Mouse (Mus musculus) forebrain, embryonic 14.5 days (tissue): ENCODE measurements at regions not wholly inside any gene's neighbourhood (a gene's known extent, or its start where the extent isn't known, plus 50 kb on each side); places are given as distances from the start of the nearest gene placed in this dataset.

Experiments used
- ATAC-seq: fragments of 200-750 bp; cut with Nextera tagmentation; 2 replicates; pipeline ENCODE4 v1.8.0; 2017; ENCODE audit warnings: mild to moderate bottlenecking, moderate library complexity
- DNase-seq: peaks from one replicate; pipeline ENCODE4 v3.0.0-alpha.2; 2015; ENCODE audit warnings: low spot score
- H3K27ac ChIP-seq: fragments of 300-500 bp; sonication (generic); 2 replicates; pipeline ENCODE4 v1.5.1; 2014; ENCODE audit warnings: low read depth, mild to moderate bottlenecking, control low read depth, low read length, moderate library complexity
- H3K27me3 ChIP-seq: fragments of 300-500 bp; sonication (generic); replicated peaks from 2 replicates; pipeline ENCODE4 v1.6.1; 2014; ENCODE audit warnings: low read length, control low read depth, mixed read lengths; ENCODE audit not compliant: control insufficient read depth, insufficient read depth
- H3K36me3 ChIP-seq: fragments of 300-500 bp; sonication (generic); 2 replicates; pipeline ENCODE4 v1.6.1; 2014; ENCODE audit warnings: low read length, control low read depth; ENCODE audit not compliant: control insufficient read depth, insufficient read depth
- H3K4me1 ChIP-seq: fragments of 300-500 bp; sonication (generic); 2 replicates; pipeline ENCODE4 v1.6.1; 2014; ENCODE audit warnings: antibody characterized with exemption, low read length, control low read depth; ENCODE audit not compliant: control insufficient read depth, insufficient read depth
- H3K4me2 ChIP-seq: fragments of 300-500 bp; sonication (generic); 2 replicates; pipeline ENCODE4 v1.6.1; 2014; ENCODE audit warnings: mild to moderate bottlenecking, control low read depth, low read length
- H3K4me3 ChIP-seq: fragments of 300-500 bp; sonication (generic); 2 replicates; pipeline ENCODE4 v1.5.1; 2014; ENCODE audit warnings: low read depth, low read length, control low read depth
- H3K9ac ChIP-seq: fragments of 300-500 bp; sonication (generic); 2 replicates; pipeline ENCODE4 v1.6.1; 2014; ENCODE audit warnings: mild to moderate bottlenecking, low read length, control low read depth, moderate library complexity
- H3K9me3 ChIP-seq: fragments of 300-500 bp; sonication (generic); replicated peaks from 2 replicates; pipeline ENCODE4 v1.6.1; 2016; ENCODE audit warnings: low read length, control low read depth, mixed read lengths; ENCODE audit not compliant: control insufficient read depth
- WGBS: fragments of 180-500 bp; shearing (Covaris S2); extraction: QIAGEN DNeasy Blood & Tissue Kit; methylation state at CpG from one replicate; pipeline ENCODE4 v1.1.7; 2014; 5-methylcytosine and 5-hydroxymethylcytosine counted together

- H3K36me3 ChIP-seq = no peaks in the 10 kb centered on the region
- H3K4me2 ChIP-seq = no peak overlapping the region
- no peaks in the 10 kb centered on the region for H3K4me1 ChIP-seq
- H3K27ac ChIP-seq = no peak overlapping the region
- no peaks in the 10 kb centered on the region for H3K27me3 ChIP-seq
- ATAC-seq (no peak), DNase-seq (no peak)
- H3K9me3 ChIP-seq = no peaks in the 10 kb centered on the region
- no peak overlapping the region for H3K9ac ChIP-seq
- no peak overlapping the region for H3K4me3 ChIP-seq
- WGBS = 96% methylated on average over 2 of the region's 2 CpGs
Measured at GRCm38 (mm10) chr6:35458250-35458649, 81.4 kb downstream of the Mtpn start.

DNA sequence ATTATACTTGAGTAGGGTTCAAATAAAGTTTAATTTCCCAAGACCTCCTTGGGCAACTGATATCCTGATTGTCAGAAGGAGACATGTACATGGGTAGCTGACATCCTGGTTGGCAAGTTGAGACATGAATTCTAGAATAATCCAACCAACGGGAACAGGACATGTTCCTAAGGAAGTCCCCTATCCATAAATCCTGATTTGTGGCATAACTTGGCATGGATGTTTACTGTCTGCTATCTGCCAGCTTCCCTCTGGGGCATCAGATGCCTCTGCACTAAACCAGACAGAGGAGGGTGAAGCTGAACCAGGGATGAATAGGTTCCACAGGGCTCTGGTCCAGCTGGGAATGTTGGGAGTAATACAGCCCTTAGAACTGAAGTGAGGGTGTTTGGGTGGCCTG, 94.7 kb downstream of the Mtpn start:
- Histone ChIP-seq H3K4me1 (no peaks in the 10 kb centered on the region), H3K4me2 (no peak overlapping the region), H3K36me3 (no peaks in the 10 kb centered on the region), H3K9me3 (no peaks in the 10 kb centered on the region), H3K4me3 (no peak overlapping the region), H3K9ac (no peak overlapping the region), H3K27me3 (no peaks in the 10 kb centered on the region), H3K27ac (no peak overlapping the region)
- ATAC-seq (no peak), DNase-seq (no peak)
- 91% methylated on average over 1 of the region's 1 CpGs for WGBS

- Histone ChIP-seq H3K27ac (no peak overlapping the region), H3K4me3 (no peak overlapping the region), H3K9me3 (no peaks in the 10 kb centered on the region), H3K36me3 (no peaks in the 10 kb centered on the region), H3K27me3 (no peaks in the 10 kb centered on the region), H3K4me2 (no peak overlapping the region), H3K9ac (no peak overlapping the region), H3K4me1 (no peaks in the 10 kb centered on the region)
- ATAC-seq (no peak), DNase-seq (no peak)
- 65% methylated on average over 3 of the region's 3 CpGs for WGBS
Measured at GRCm38 (mm10) chr6:35426301-35426700, 100.4 kb upstream of the Fam180a start.

- Histone ChIP-seq H3K27ac (no peak overlapping the region), H3K4me1 (no peaks in the 10 kb centered on the region), H3K36me3 (no peaks in the 10 kb centered on the region), H3K9ac (no peak overlapping the region), H3K4me2 (no peak overlapping the region), H3K9me3 (no peaks in the 10 kb centered on the region; the same call in 1 of the 2 replicates), H3K4me3 (no peak overlapping the region), H3K27me3 (no peaks in the 10 kb centered on the region)
- DNase-seq (no peak), ATAC-seq (no peak)
- WGBS = 92% methylated on average over 2 of the region's 2 CpGs
Measured at GRCm38 (mm10) chr6:35424521-35424920, 98.6 kb upstream of the Fam180a start.

- no peak overlapping the region for H3K27ac ChIP-seq
- no peaks in the 10 kb centered on the region for H3K4me1 ChIP-seq
- no peaks in the 10 kb centered on the region for H3K36me3 ChIP-seq
- 89% methylated on average over 7 of the region's 7 CpGs for WGBS
- no peaks in the 10 kb centered on the region for H3K27me3 ChIP-seq
- no peak overlapping the region for H3K9ac ChIP-seq
- H3K4me2 ChIP-seq = no peak overlapping the region
- DNase-seq (no peak), ATAC-seq (no peak)
- no peaks in the 10 kb centered on the region; the same call in 1 of the 2 replicates for H3K9me3 ChIP-seq
- H3K4me3 ChIP-seq = no peak overlapping the region
Measured at GRCm38 (mm10) chr6:35420924-35421323, 95.0 kb upstream of the Fam180a start.

DNA sequence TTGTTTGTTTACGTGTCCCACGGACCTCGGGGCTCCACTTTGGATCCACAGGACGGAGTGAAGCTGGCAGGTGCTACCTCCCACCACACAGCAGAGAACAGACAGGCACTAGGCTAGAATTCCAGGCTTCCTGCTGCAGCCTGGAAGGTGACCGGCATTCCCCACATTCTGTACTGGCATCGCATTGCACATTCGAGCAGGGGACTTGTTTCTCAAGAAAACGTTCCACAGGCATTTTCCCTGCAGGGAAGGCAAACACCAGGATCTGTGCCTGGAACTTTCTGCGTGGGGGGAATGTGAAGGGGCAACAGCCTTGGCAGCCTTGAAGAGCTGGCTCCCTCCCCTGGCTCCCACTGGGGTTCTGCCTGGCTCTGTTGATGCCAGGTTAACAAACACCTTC, 79.1 kb upstream of the Fam180a start:
- DNase-seq = no peak
- H3K4me1 ChIP-seq = no peaks in the 10 kb centered on the region
- no peak overlapping the region for H3K9ac ChIP-seq
- H3K27me3 ChIP-seq = no peaks in the 10 kb centered on the region
- H3K27ac ChIP-seq = no peak overlapping the region
- WGBS = 79% methylated on average over 9 of the region's 9 CpGs
- H3K4me3 ChIP-seq = no peak overlapping the region
- ATAC-seq = no peak
- no peaks in the 10 kb centered on the region for H3K36me3 ChIP-seq
- no peaks in the 10 kb centered on the region for H3K9me3 ChIP-seq
- H3K4me2 ChIP-seq = no peak overlapping the region

DNA sequence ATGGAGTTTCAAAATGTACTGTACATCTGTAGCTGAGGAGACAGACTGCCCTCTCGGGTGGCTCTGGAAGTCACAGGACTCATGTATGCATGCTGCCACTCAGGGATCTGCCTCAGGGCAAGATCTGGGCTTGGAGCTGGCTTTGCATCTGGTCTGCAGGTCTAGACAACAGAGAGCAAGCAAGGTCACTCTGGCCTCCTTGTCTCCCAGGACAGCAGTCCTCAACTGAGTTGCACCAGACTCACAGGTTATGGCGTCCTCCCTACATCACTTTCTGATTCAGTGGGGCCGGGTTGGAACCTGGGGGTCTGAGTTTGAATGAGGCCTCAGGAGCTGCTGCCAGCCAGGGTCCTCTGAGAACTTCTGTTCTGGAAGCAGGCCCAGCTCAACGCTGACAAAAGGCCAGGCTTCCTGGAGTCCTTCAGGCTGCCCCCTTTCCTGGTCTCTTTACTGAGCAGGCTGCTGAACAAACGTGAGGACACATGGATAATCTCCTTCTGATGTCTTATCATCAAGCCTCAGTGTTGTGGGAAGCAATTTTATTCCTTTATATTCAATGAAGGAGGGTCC, 77.5 kb upstream of the Fam180a start:
- Histone ChIP-seq H3K9ac (no peak overlapping the region), H3K4me1 (no peaks in the 10 kb centered on the region), H3K4me2 (no peak overlapping the region), H3K9me3 (no peaks in the 10 kb centered on the region), H3K4me3 (no peak overlapping the region), H3K27me3 (no peaks in the 10 kb centered on the region), H3K27ac (no peak overlapping the region), H3K36me3 (no peaks in the 10 kb centered on the region)
- DNase-seq = no peak
- 86% methylated on average over 5 of the region's 5 CpGs for WGBS
- no peak for ATAC-seq

- H3K4me2 ChIP-seq = no peak overlapping the region
- DNase-seq (no peak), ATAC-seq (no peak)
- H3K4me3 ChIP-seq = no peak overlapping the region
- H3K9me3 ChIP-seq = no peaks in the 10 kb centered on the region
- WGBS = 98% methylated on average over 7 of the region's 9 CpGs
- H3K9ac ChIP-seq = no peak overlapping the region
- H3K4me1 ChIP-seq = no peaks in the 10 kb centered on the region
- no peaks in the 10 kb centered on the region for H3K27me3 ChIP-seq
- H3K27ac ChIP-seq = no peak overlapping the region
- H3K36me3 ChIP-seq = no peaks in the 10 kb centered on the region
Measured at GRCm38 (mm10) chr6:35395726-35396125, 69.8 kb upstream of the Fam180a start.

DNA sequence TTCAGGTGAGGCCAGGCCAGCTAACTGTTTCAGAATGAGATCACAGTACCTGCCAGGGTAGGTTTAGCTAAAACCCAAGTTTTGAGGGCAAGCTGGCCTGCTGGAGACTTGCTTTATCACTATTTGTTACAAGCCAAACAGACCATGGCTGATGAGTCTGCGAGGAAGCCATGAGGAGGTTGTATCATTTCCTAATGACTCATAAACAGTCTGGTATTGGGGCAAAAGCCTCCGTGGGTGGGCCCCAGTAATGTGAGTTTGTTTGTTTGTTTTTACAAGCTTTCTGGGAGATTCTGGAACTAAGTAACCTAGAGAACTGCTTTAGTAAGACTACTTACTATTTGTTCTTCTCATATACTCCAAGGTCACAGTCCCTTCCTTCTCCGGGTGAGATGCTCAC, 62.9 kb upstream of the Fam180a start:
- Histone ChIP-seq H3K4me3 (no peak overlapping the region), H3K9ac (no peak overlapping the region), H3K4me2 (no peak overlapping the region), H3K4me1 (no peaks in the 10 kb centered on the region), H3K27ac (no peak overlapping the region), H3K9me3 (no peaks in the 10 kb centered on the region), H3K36me3 (no peaks in the 10 kb centered on the region), H3K27me3 (no peaks in the 10 kb centered on the region)
- 89% methylated on average over 3 of the region's 3 CpGs for WGBS
- ATAC-seq = no peak
- DNase-seq = no peak
